Mouse (Mus musculus) CD4-positive, CD25-positive, alpha-beta regulatory T cell (primary cell): ENCODE measurements around the gene Gm2026. TPM values are rescaled to one million over a fixed set of nuclear protein-coding genes. Genes with fewer than 3 reads are reported as not detected.

ENCODE experiments used
- polyA plus RNA-seq: library from polyadenylated mRNA; unstranded; fragments of 100-300 nt; shearing (Covaris generic); gene quantifications from one replicate; pipeline ENCODE4 v1.2.1, GENCODE M21; 2017

The Gm2026 gene
- polyA plus RNA-seq = 2.6 TPM

GRCm38 (mm10) chr2:175965031-175965430 is at the start of gene Gm2026:
Gm2026 (plus strand) TSS chr2:175965331.

DNA sequence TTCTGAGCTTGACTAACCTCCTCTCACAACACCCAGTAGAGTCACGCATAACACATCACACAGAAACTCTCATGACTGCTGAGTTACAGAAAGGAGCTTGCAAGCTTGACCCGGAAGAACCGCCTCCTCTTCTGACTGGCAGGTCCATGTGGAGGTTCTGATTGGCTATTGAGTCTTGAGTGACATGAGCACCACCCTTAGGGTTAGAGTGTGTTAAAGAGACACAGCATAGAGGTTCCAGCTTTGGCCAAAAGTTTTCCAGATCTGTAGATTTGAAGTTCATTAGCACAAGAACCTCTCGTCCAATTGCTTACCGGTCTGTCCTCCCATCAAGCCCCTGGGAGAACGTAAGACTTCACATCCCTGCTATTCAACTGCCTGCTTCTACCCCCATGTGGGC is 34.1 kb upstream of the Gm2026 start, which contains the start of gene Zfp966:
Zfp966 (minus strand) TSS at position 101 of the 400 bp plus-strand sequence.

Other genes with a start within 250 kb of the Gm2026 start
- gene Gm2007, start 223.8 kb upstream of the Gm2026 start, polyA plus RNA-seq = 6.3 TPM
- not detected for gene Gm14288, start 164.2 kb upstream of the Gm2026 start, polyA plus RNA-seq
- 5.1 TPM for gene Gm6710, start 96.1 kb upstream of the Gm2026 start, polyA plus RNA-seq
- gene Zfp966, start 34.2 kb upstream of the Gm2026 start, polyA plus RNA-seq = 5.1 TPM
- 0.34 TPM for gene Gm2004, start 184.5 kb downstream of the Gm2026 start, polyA plus RNA-seq